Mouse (Mus musculus) stomach, postnatal 0 days (tissue): ENCODE results near the gene Tmem132a. TPM values are rescaled to one million over a fixed set of nuclear protein-coding genes. Genes with fewer than 3 reads are reported as not detected.

ENCODE experiments used
- ATAC-seq: fragments of 200-750 bp; cut with Nextera tagmentation; 2 replicates; pipeline ENCODE4 v1.8.0; 2017; ENCODE audit not compliant: low FRiP score, low TSS enrichment
- DNase-seq: peaks from one replicate; pipeline ENCODE4 v3.0.0-alpha.2; 2016; ENCODE audit warnings: low spot score
- H3K27ac ChIP-seq: fragments of 300-500 bp; sonication (generic); replicated peaks from 2 replicates; pipeline ENCODE4 v1.5.1; 2014; ENCODE audit warnings: mild to moderate bottlenecking, control low read depth
- H3K27me3 ChIP-seq: fragments of 300-500 bp; sonication (generic); 2 replicates; pipeline ENCODE4 v1.6.1; 2014; ENCODE audit warnings: low read length; ENCODE audit not compliant: control insufficient read depth, insufficient read depth
- H3K36me3 ChIP-seq: fragments of 300-500 bp; sonication (generic); 2 replicates; pipeline ENCODE4 v1.6.1; 2014; ENCODE audit warnings: low read length, mixed read lengths; ENCODE audit not compliant: control insufficient read depth, insufficient read depth
- H3K4me1 ChIP-seq: fragments of 300-500 bp; sonication (generic); replicated peaks from 2 replicates; pipeline ENCODE4 v1.6.1; 2014; ENCODE audit warnings: antibody characterized with exemption; ENCODE audit not compliant: control insufficient read depth, insufficient read depth
- H3K4me2 ChIP-seq: fragments of 300-500 bp; sonication (generic); replicated peaks from 2 replicates; pipeline ENCODE4 v1.6.1; 2014; ENCODE audit warnings: low read depth, mild to moderate bottlenecking, control low read depth, moderate library complexity
- H3K4me3 ChIP-seq: fragments of 300-500 bp; sonication (generic); 2 replicates; pipeline ENCODE4 v1.5.1; 2014; ENCODE audit warnings: low read depth, low read length, control low read depth
- H3K9ac ChIP-seq: fragments of 300-500 bp; sonication (generic); 2 replicates; pipeline ENCODE4 v1.6.1; 2014; ENCODE audit warnings: mild to moderate bottlenecking, low read length, control low read depth, mixed read lengths
- H3K9me3 ChIP-seq: fragments of 300-500 bp; sonication (generic); 2 replicates; pipeline ENCODE4 v1.6.1; 2016; ENCODE audit warnings: low read length; ENCODE audit not compliant: control insufficient read depth
- CTCF ChIP-seq: IDR thresholded peaks from 2 replicates; pipeline ENCODE4 v1.5.1; 2016; ENCODE audit warnings: antibody characterized with exemption, low read depth, mild to moderate bottlenecking, moderate library complexity
- EP300 ChIP-seq: optimal IDR thresholded peaks from 2 replicates; pipeline ENCODE3; 2016; ENCODE audit warnings: antibody characterized with exemption
- WGBS: fragments of 180-500 bp; shearing (Covaris S2); extraction: QIAGEN DNeasy Blood & Tissue Kit; methylation state at CpG from one replicate; pipeline ENCODE4 v1.1.7; 2014; 5-methylcytosine and 5-hydroxymethylcytosine counted together
- polyA plus RNA-seq: library from polyadenylated mRNA; unstranded; fragments of >200 nt; fragmentation: Nextera tagmentation; extraction: Ambion mirVana; gene quantifications from 2 replicates; pipeline ENCODE4 v1.2.1, GENCODE M21; 2015

Gene Tmem132a
- polyA plus RNA-seq, 1 experiment from 2014 or later: 19.1 TPM

DNA sequence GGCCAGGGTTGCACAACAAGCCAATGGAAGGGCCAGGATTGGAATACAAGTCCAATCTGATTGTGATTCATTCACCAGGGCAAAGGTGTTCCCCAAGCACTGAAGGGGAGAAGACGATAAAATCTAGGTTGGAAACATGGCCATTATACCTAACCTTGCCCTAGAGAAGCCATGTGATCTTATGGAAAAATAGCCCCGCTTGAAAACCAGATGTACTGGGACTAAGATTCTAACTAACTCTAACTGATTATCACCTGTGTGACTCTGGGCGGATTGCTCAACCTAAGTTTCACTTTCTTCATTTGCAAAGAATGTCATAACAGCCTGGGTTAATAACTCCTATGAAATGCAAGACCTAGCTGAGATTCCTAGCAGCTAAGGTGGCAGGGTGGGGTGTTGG is 14.3 kb downstream of the Tmem132a start:
- no peak overlapping the region for H3K4me2 ChIP-seq
- ATAC-seq: no peak
- peaks cover 2% of the 10 kb centered on the region; the same call in 1 of the 2 replicates for H3K36me3 ChIP-seq
- TF ChIP-seq CTCF (no peak), EP300 (no peak)
- DNase-seq: no peak
- H3K27ac ChIP-seq: no peak overlapping the region
- H3K4me3 ChIP-seq: no peak overlapping the region
- H3K9ac ChIP-seq: no peak overlapping the region
- no peaks in the 10 kb centered on the region for H3K9me3 ChIP-seq
- H3K27me3 ChIP-seq: no peaks in the 10 kb centered on the region
- no peaks in the 10 kb centered on the region for H3K4me1 ChIP-seq
- 76% methylated on average over 3 of the region's 3 CpGs for WGBS

GRCm38 (mm10) chr19:10847311-10848087 is 22.2 kb downstream of the Tmem132a start:
- Histone ChIP-seq H3K27ac (no peak overlapping the region), H3K4me3 (no peak overlapping the region), H3K36me3 (no peaks in the 10 kb centered on the region), H3K4me2 (no peak overlapping the region), H3K9ac (no peak overlapping the region), H3K9me3 (no peaks in the 10 kb centered on the region), H3K27me3 (no peaks in the 10 kb centered on the region), H3K4me1 (no peaks in the 10 kb centered on the region; the same call in 1 of the 2 replicates)
- WGBS: 40% methylated on average over 3 of the region's 3 CpGs
- ATAC-seq (no peak), DNase-seq (no peak)
- no peak for TF ChIP-seq CTCF
- no peak for TF ChIP-seq EP300

DNA sequence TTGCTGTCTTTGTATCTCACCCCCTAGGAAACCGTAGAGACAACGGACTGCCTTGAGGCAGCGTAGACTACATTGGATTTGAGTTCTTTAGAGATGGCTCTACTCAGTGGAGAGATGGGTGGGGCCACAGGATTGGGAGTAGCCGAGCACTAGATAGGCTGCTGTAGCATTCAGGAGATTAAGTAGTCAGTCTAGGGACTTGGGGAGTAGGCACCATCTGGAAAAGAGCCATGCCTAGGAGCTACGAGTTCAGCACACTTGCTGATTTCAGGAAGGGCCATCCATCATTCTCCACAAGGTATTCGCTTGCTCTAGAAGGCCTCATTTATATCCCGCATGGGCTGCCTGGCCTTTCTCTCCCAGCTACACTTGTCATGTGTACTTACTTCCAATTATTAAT is 23.6 kb downstream of the Tmem132a start:
- WGBS: 53% methylated on average over 7 of the region's 7 CpGs

DNA sequence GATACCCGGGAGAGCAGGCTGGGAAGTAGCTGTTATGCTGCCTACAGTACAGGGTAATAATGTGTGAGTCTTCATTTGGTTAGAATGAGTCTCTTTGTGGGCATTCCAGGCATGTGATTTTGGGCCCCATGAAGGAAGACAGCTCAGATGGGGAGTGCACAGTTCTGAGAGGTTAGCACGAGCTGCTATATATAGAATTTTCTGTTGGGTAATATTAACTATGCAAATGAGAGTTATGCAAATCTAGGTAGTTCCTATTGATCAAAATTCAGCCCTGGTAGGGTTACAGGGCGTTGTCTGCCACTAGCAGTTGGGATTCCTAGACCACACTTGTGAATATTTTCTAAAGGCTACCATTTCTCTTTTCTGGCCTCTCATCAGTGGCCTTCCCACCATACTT is 24.3 kb downstream of the Tmem132a start:
- Histone ChIP-seq H3K4me1 (no peaks in the 10 kb centered on the region; the same call in 1 of the 2 replicates), H3K36me3 (no peaks in the 10 kb centered on the region), H3K4me2 (no peak overlapping the region), H3K4me3 (no peak overlapping the region), H3K27me3 (no peaks in the 10 kb centered on the region), H3K9ac (no peak overlapping the region), H3K27ac (no peak overlapping the region), H3K9me3 (no peaks in the 10 kb centered on the region)
- TF ChIP-seq CTCF (no peak), EP300 (no peak)
- WGBS: 82% methylated on average over 3 of the region's 3 CpGs
- DNase-seq (no peak), ATAC-seq (no peak)

More for the DNA sequence above, 23.6 kb downstream of the Tmem132a start:
- Histone ChIP-seq H3K4me2 (no peak overlapping the region), H3K27me3 (no peaks in the 10 kb centered on the region), H3K9ac (no peak overlapping the region), H3K4me3 (no peak overlapping the region), H3K4me1 (no peaks in the 10 kb centered on the region; the same call in 1 of the 2 replicates), H3K9me3 (no peaks in the 10 kb centered on the region), H3K36me3 (no peaks in the 10 kb centered on the region), H3K27ac (no peak overlapping the region; the same call in 1 of the 2 replicates)
- DNase-seq (no peak), ATAC-seq (no peak)
- TF ChIP-seq CTCF (no peak), EP300 (no peak)

DNA sequence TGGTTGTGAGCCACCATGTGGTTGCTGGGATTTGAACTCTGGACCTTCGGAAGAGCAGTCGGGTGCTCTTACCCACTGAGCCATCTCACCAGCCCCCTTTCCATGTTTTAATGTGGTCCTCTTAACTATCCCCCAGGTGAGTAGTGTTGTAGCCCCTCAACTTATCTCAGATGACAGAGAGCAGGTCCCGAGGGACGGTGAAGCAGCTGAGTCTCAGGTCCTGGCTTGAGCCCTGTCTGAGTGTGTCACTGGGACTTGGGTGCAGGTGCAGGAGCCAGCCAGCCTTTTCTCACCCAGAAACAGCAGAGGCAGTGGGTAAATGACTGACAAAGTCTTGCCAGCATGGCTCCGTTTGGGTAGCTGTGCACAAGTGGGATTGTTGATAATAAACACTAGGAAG is 25.5 kb downstream of the Tmem132a start:
- Histone ChIP-seq H3K4me3 (no peak overlapping the region), H3K27me3 (no peaks in the 10 kb centered on the region), H3K4me1 (no peaks in the 10 kb centered on the region; the same call in 1 of the 2 replicates), H3K9me3 (no peaks in the 10 kb centered on the region), H3K4me2 (no peak overlapping the region), H3K36me3 (no peaks in the 10 kb centered on the region), H3K9ac (no peak overlapping the region), H3K27ac (no peak overlapping the region)
- no peak for DNase-seq
- TF ChIP-seq CTCF: no peak
- TF ChIP-seq EP300: no peak
- 86% methylated on average over 4 of the region's 5 CpGs for WGBS
- ATAC-seq: no peak

DNA sequence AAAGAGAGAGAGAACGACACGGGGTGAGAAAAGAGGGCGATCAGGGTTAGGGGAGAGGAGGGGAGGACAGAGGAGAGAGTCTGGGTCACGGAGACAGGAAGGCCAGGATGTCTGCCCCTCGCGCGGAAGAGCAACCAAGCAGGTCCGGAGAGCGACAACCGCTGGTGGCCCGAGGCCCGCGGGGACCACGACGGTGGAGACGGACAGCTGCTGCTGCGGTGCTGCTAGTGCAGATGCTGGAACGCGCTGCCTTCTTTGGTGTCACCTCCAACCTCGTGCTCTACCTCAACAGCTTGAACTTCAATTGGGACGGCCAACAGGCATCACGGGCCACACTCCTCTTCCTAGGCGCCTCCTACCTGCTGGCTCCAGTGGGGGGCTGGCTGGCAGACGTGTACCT is 26.8 kb downstream of the Tmem132a start:
- 56% methylated on average over 24 of the region's 24 CpGs for WGBS
- Histone ChIP-seq H3K4me1 (no peaks in the 10 kb centered on the region; the same call in 1 of the 2 replicates), H3K4me3 (no peak overlapping the region), H3K36me3 (no peaks in the 10 kb centered on the region), H3K4me2 (no peak overlapping the region; the same call in 1 of the 2 replicates), H3K27me3 (no peaks in the 10 kb centered on the region), H3K9ac (no peak overlapping the region; the same call in 1 of the 2 replicates), H3K27ac (no peak overlapping the region), H3K9me3 (no peaks in the 10 kb centered on the region)
- TF ChIP-seq EP300: no peak
- TF ChIP-seq CTCF: no peak
- no peak for ATAC-seq
- DNase-seq: no peak
